Mouse (Mus musculus) limb, embryonic 15.5 days (tissue): ENCODE measurements around the gene 1700019D03Rik. TPM values are rescaled to one million over a fixed set of nuclear protein-coding genes. Genes with fewer than 3 reads are reported as not detected.
A peak's percentile ranks its signal among the peaks of the same experiment; 100 is the strongest.
"Not testable (repeated sequence)": the region's sequence is repeated elsewhere in the genome, so short reads cannot be mapped to it uniquely, and the experiment has no call there.

ENCODE experiments used
- ATAC-seq: fragments of 200-750 bp; cut with Nextera tagmentation; 2 replicates; pipeline ENCODE4 v1.8.0; 2017; ENCODE audit warnings: low read depth, moderate TSS enrichment; ENCODE audit not compliant: insufficient number of reproducible peaks, low FRiP score, low TSS enrichment
- H3K27ac ChIP-seq: fragments of 300-500 bp; sonication (generic); 2 replicates; pipeline ENCODE4 v1.5.1; 2015; ENCODE audit warnings: moderate library complexity, mild to moderate bottlenecking, inconsistent platforms
- H3K27me3 ChIP-seq: fragments of 300-500 bp; sonication (generic); 2 replicates; pipeline ENCODE4 v1.6.1; 2015; ENCODE audit warnings: inconsistent platforms
- H3K36me3 ChIP-seq: fragments of 300-500 bp; sonication (generic); 2 replicates; pipeline ENCODE4 v1.6.1; 2015; ENCODE audit warnings: inconsistent platforms
- H3K4me1 ChIP-seq: fragments of 300-500 bp; sonication (generic); 2 replicates; pipeline ENCODE4 v1.6.1; 2015; ENCODE audit warnings: inconsistent platforms
- H3K4me2 ChIP-seq: fragments of 300-500 bp; sonication (generic); 2 replicates; pipeline ENCODE4 v1.6.1; 2015; ENCODE audit warnings: mild to moderate bottlenecking, inconsistent platforms
- H3K4me3 ChIP-seq: fragments of 300-500 bp; sonication (generic); 2 replicates; pipeline ENCODE4 v1.5.1; 2015; ENCODE audit warnings: mild to moderate bottlenecking, inconsistent platforms
- H3K9ac ChIP-seq: fragments of 300-500 bp; sonication (generic); 2 replicates; pipeline ENCODE4 v1.6.1; 2015; ENCODE audit warnings: inconsistent platforms
- H3K9me3 ChIP-seq: fragments of 300-500 bp; sonication (generic); 2 replicates; pipeline ENCODE4 v1.6.1; 2016; ENCODE audit warnings: inconsistent platforms
- WGBS: fragments of 180-500 bp; shearing (Covaris S2); methylation state at CpG from one replicate; pipeline ENCODE4 v1.1.7; 2015; 5-methylcytosine and 5-hydroxymethylcytosine counted together
- polyA plus RNA-seq: library from polyadenylated mRNA; unstranded; fragments of >200 nt; fragmentation: Nextera tagmentation; extraction: Ambion mirVana; gene quantifications from 2 replicates; pipeline ENCODE4 v1.2.1, GENCODE M21; 2015

The 1700019D03Rik gene
- polyA plus RNA-seq, 1 experiment from 2014 or later = 2.5 TPM

DNA sequence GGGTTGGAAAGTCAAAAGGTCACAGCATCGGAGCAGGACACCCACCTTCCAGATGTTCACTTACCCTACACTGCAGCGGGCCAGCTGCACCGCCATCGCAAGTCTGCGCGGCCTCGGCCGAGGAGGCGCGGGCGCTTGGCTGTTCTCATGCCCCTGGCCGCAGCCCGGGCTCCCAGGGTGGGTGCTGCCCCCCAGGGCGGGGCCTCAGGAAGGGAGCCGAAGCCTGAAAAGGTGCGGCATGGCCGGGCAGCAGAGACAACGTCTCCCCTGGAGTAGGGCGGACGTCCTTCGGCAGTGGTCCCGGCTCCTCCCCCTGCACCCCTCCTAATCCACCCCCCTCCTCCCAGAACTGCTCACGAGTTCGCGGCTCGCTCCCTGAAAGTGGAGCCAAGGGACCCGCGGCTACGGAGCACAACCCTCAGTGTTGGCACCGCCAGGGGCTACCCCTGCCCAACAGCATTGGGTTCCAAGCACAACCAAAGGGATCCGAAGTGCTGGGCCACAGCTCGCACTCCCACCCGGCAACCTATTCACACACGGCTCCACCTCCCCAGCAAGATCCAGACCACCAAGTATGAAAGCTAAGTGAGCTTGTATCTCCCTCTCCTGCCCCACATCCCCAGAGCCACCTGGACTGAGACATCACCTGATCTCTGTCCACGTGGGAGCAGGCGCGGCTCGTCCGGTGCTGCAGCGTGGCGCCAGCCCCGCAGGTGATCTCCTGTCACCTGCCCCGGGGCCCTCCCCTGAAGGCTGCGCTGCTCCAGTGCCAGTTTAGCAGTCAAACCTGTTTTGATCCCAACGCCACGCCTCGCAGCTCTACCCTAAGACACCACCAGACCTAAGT lies 67.2 kb downstream of the 1700019D03Rik start:
- ATAC-seq = peak; percentile 44
- Histone ChIP-seq H3K9ac (peak overlapping the region; percentile 48), H3K27me3 (peaks cover 9% of the 10 kb centered on the region; the same call in 1 of the 2 replicates), H3K4me1 (peaks cover 17% of the 10 kb centered on the region), H3K4me2 (peak overlapping the region; percentile 98), H3K9me3 (no peaks in the 10 kb centered on the region), H3K36me3 (no peaks in the 10 kb centered on the region), H3K27ac (no peak overlapping the region), H3K4me3 (peak overlapping the region; percentile 53)
- under 1% methylated on average over 41 of the region's 47 CpGs for WGBS

DNA sequence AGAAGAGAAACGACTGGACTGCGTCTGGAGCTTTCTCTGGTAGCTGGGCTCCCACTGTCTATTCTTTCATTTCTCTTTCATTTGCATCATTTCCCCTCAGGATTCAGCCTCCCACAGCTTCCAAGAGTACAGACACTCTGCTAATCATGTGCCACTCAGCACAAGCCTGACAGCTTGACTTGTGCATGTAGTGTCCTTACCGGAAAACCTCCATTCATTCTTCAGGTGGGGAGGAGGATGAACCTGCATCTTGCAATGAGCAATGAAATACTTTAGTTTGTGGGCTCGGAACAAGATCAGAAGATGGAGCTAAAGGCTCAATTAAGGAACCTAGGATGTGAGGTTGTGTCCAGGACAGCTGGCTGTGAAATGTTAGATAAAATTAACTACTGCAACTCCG lies 67.8 kb downstream of the 1700019D03Rik start:
- Histone ChIP-seq H3K27me3 (peaks cover 9% of the 10 kb centered on the region; the same call in 1 of the 2 replicates), H3K4me1 (peaks cover 17% of the 10 kb centered on the region), H3K9ac (peak overlapping the region; percentile 48), H3K4me3 (peak overlapping the region; percentile 53), H3K36me3 (no peaks in the 10 kb centered on the region), H3K27ac (no peak overlapping the region), H3K9me3 (no peaks in the 10 kb centered on the region), H3K4me2 (peak overlapping the region; percentile 98)
- WGBS = 6% methylated on average over 5 of the region's 5 CpGs
- no peak for ATAC-seq

GRCm38 (mm10) chr1:52951146-52951868 lies 68.7 kb downstream of the 1700019D03Rik start:
- Histone ChIP-seq H3K4me1 (peaks cover 17% of the 10 kb centered on the region), H3K4me2 (no peak overlapping the region)

DNA sequence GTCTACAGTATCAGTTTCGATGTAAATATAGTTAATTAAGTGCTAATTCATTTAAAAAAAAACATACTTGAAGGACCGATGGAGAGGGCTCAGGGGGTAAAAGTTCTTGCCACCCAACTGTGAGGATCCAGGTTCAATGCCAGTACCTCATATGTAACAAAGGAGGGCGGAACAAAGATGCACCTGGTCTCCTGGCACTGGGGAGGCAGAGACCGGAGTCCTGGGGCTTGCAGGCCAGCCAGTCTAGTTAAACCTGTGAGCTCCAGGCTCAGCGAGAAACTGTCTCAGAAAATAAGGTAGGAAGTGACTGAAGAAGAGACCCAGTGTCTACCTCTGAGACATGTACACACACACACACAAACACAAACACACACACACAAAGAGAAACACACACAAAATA lies 72.1 kb downstream of the 1700019D03Rik start:
- Histone ChIP-seq H3K4me3 (no peak overlapping the region), H3K9ac (no peak overlapping the region), H3K27ac (no peak overlapping the region), H3K4me2 (no peak overlapping the region), H3K36me3 (no peaks in the 10 kb centered on the region), H3K4me1 (peaks cover 10% of the 10 kb centered on the region), H3K27me3 (0 out of 2 replicates have a peak, but pooled peaks cover 5% of the 10 kb centered on the region), H3K9me3 (no peaks in the 10 kb centered on the region)
- 86% methylated on average over 5 of the region's 5 CpGs for WGBS
- ATAC-seq = no peak

More at GRCm38 (mm10) chr1:52951146-52951868, 68.7 kb downstream of the 1700019D03Rik start:
- Histone ChIP-seq H3K27ac (no peak overlapping the region), H3K9ac (no peak overlapping the region), H3K9me3 (no peaks in the 10 kb centered on the region), H3K4me3 (no peak overlapping the region), H3K36me3 (no peaks in the 10 kb centered on the region), H3K27me3 (peaks cover 9% of the 10 kb centered on the region; the same call in 1 of the 2 replicates)
- no peak for ATAC-seq
- WGBS = 51% methylated on average over 5 of the region's 5 CpGs

DNA sequence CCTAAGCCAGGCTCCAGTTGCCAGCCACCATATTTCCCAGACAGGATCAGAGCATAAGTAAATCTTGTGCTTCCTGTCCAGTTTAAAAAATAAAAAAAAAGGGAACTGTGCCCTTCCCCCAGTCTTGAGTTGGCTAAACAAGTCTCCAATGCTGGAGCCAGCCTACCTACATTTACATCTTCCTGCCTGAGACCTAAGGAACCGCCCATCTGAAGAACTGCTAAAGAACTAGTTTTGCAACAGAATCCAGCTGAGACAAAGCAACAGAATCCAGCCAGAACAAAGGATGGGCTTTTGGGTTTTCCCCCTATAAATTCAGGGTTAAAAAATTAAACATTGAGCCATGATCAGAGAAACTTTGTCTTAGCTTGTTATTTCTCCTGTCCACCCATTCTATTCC lies 81.0 kb downstream of the 1700019D03Rik start:
- no peak for ATAC-seq
- no peak overlapping the region for H3K27ac ChIP-seq
- 92% methylated on average over 1 of the region's 1 CpGs for WGBS

GRCm38 (mm10) chr1:52934494-52934893 lies 85.5 kb downstream of the 1700019D03Rik start:
- Histone ChIP-seq H3K27me3 (no peaks in the 10 kb centered on the region), H3K9ac (no peak overlapping the region), H3K4me1 (no peaks in the 10 kb centered on the region), H3K27ac (no peak overlapping the region), H3K4me3 (no peak overlapping the region), H3K36me3 (no peaks in the 10 kb centered on the region), H3K9me3 (no peaks in the 10 kb centered on the region; the same call in 1 of the 2 replicates), H3K4me2 (no peak overlapping the region)
- no peak for ATAC-seq
- WGBS = 64% methylated on average over 5 of the region's 5 CpGs

More for the DNA sequence above, 81.0 kb downstream of the 1700019D03Rik start:
- Histone ChIP-seq H3K4me1 (no peaks in the 10 kb centered on the region), H3K36me3 (no peaks in the 10 kb centered on the region), H3K4me2 (no peak overlapping the region), H3K9me3 (no peaks in the 10 kb centered on the region; the same call in 1 of the 2 replicates), H3K9ac (no peak overlapping the region), H3K27me3 (no peaks in the 10 kb centered on the region), H3K4me3 (no peak overlapping the region)

- H3K9ac ChIP-seq, H3K9me3 ChIP-seq, H3K27ac ChIP-seq, H3K4me3 ChIP-seq, H3K27me3 ChIP-seq, ATAC-seq, H3K4me2 ChIP-seq, H3K4me1 ChIP-seq, H3K36me3 ChIP-seq: not testable (repeated sequence)
- WGBS = 50% methylated on average over 1 of the region's 1 CpGs
Measured at GRCm38 (mm10) chr1:52924482-52924881, 95.5 kb downstream of the 1700019D03Rik start.

DNA sequence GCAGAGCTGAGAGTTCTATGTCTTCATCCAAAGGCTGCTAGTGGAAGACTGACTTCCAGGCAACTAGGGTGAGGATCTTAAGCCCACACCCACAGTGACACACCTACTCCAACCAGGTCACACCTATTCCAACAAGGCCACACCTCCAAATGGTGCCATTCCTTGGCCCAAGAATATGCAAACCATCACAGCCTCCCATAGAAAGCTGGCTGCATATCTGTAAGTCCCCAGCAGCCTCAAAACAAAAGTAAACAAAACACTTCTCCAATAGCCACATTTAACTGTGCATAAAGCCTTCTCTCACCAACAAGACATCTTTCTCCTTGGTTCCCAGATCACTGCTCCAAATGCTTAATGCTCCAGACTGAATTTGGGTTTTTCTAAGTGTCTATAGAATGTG lies 101.1 kb downstream of the 1700019D03Rik start:
- H3K27ac ChIP-seq, ATAC-seq, H3K9me3 ChIP-seq, H3K9ac ChIP-seq, H3K36me3 ChIP-seq, H3K27me3 ChIP-seq, H3K4me2 ChIP-seq, H3K4me3 ChIP-seq, H3K4me1 ChIP-seq: not testable (repeated sequence)

DNA sequence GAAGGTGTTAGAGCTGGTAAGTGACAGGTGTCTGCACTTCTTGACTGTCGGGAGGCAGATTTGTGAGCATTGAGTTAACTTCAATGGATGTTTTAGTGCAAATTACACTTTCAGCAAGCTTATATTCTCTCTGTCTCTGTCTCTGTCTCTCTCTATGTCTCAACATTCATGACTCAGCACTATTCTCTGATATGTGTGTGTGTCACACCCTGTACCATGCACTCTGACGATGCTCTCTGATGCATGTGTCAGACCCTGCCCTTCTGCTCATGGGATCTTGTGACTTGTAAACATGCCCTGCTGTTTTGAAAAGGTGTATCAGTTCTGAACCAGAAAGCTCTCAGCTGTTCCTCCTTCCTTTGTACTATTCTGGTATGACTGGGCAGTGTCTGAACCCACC lies 103.3 kb downstream of the 1700019D03Rik start:
- Histone ChIP-seq H3K36me3 (peaks cover 2% of the 10 kb centered on the region; the same call in 1 of the 2 replicates), H3K27me3 (no peaks in the 10 kb centered on the region), H3K4me1 (no peaks in the 10 kb centered on the region), H3K4me3 (no peak overlapping the region), H3K9me3 (no peaks in the 10 kb centered on the region), H3K9ac (no peak overlapping the region), H3K27ac (no peak overlapping the region), H3K4me2 (no peak overlapping the region)
- 90% methylated on average over 2 of the region's 2 CpGs for WGBS
- ATAC-seq = no peak

DNA sequence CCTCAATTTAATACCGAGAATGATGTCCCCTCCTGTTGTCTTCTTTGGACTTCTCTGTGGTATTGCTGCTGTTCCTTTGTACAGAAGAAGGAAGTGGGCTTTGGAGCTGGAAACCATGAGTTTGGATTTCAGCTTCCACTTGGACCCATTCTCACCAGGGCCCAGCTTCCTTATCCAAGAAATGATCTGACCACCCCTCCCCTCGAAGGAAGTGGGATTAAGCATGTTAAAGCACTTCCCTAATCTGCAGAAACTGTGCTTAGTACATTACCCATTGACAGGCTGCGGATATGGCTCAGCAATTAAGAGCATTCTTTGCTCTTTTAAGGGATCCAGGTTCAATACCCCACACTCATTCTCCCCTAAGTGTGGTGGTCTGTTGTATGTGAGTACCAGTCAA lies 110.2 kb downstream of the 1700019D03Rik start:
- H3K9me3 ChIP-seq = no peaks in the 10 kb centered on the region
- ATAC-seq = no peak
- H3K36me3 ChIP-seq = no peaks in the 10 kb centered on the region
- H3K4me2 ChIP-seq = no peak overlapping the region
- H3K9ac ChIP-seq = no peak overlapping the region
- 83% methylated on average over 3 of the region's 3 CpGs for WGBS
- H3K27me3 ChIP-seq = no peaks in the 10 kb centered on the region
- H3K27ac ChIP-seq = no peak overlapping the region
- H3K4me3 ChIP-seq = no peak overlapping the region
- no peaks in the 10 kb centered on the region for H3K4me1 ChIP-seq

DNA sequence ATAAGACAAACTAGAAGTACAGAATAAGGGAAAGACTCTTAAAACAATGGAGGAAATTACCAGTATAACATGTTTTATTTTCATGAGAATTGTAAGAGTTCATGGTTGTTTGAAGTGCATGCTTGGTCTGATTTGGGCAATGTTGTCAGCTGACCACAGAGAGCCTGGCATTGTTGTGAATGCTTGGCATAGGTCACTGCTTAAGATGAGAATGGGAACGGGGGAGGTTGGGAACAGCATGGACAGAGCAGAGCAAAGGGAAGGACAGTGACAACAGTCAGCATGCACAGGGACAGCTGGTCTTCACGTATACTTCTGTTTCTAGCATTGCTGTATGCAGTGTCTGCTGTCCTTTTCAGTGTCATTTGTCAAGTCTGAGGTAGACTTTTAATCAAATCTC lies 135.8 kb downstream of the 1700019D03Rik start:
- Histone ChIP-seq H3K4me2 (no peak overlapping the region), H3K4me3 (no peak overlapping the region), H3K4me1 (no peaks in the 10 kb centered on the region), H3K27me3 (no peaks in the 10 kb centered on the region), H3K36me3 (peaks cover 7% of the 10 kb centered on the region), H3K27ac (no peak overlapping the region), H3K9me3 (no peaks in the 10 kb centered on the region), H3K9ac (no peak overlapping the region)
- ATAC-seq = no peak
- WGBS = 79% methylated on average over 2 of the region's 2 CpGs
